Mouse (Mus musculus) midbrain, embryonic 13.5 days (tissue): ENCODE data around the gene Egfl7. TPM values are rescaled to one million over a fixed set of nuclear protein-coding genes. Genes with fewer than 3 reads are reported as not detected.
A peak's percentile ranks its signal among the peaks of the same experiment; 100 is the strongest.

Experiments
- ATAC-seq: fragments of 200-750 bp; cut with Nextera tagmentation; 2 replicates; pipeline ENCODE4 v1.8.0; 2017; ENCODE audit warnings: mild to moderate bottlenecking, moderate TSS enrichment, moderate library complexity
- H3K27ac ChIP-seq: fragments of 300-500 bp; sonication (generic); 2 replicates; pipeline ENCODE4 v1.5.1; 2015; ENCODE audit warnings: inconsistent platforms, mild to moderate bottlenecking, moderate library complexity
- H3K27me3 ChIP-seq: fragments of 300-500 bp; sonication (generic); 2 replicates; pipeline ENCODE4 v1.6.1; 2015; ENCODE audit warnings: mild to moderate bottlenecking, inconsistent platforms
- H3K36me3 ChIP-seq: fragments of 300-500 bp; sonication (generic); 2 replicates; pipeline ENCODE4 v1.6.1; 2015; ENCODE audit warnings: mild to moderate bottlenecking, inconsistent platforms
- H3K4me1 ChIP-seq: fragments of 300-500 bp; sonication (generic); replicated peaks from 2 replicates; pipeline ENCODE4 v1.6.1; 2015; ENCODE audit warnings: inconsistent platforms
- H3K4me2 ChIP-seq: fragments of 300-500 bp; sonication (generic); replicated peaks from 2 replicates; pipeline ENCODE4 v1.6.1; 2015; ENCODE audit warnings: moderate library complexity, mild to moderate bottlenecking, inconsistent platforms
- H3K4me3 ChIP-seq: fragments of 300-500 bp; sonication (generic); replicated peaks from 2 replicates; pipeline ENCODE4 v1.5.1; 2015; ENCODE audit warnings: mild to moderate bottlenecking, inconsistent platforms
- H3K9ac ChIP-seq: fragments of 300-500 bp; sonication (generic); replicated peaks from 2 replicates; pipeline ENCODE4 v1.6.1; 2015; ENCODE audit warnings: mild to moderate bottlenecking, inconsistent platforms
- H3K9me3 ChIP-seq: fragments of 300-500 bp; sonication (generic); 2 replicates; pipeline ENCODE4 v1.6.1; 2016; ENCODE audit warnings: mild to moderate bottlenecking, inconsistent platforms
- WGBS: fragments of 180-500 bp; shearing (Covaris S2); methylation state at CpG from one replicate; pipeline ENCODE4 v1.1.7; 2015; 5-methylcytosine and 5-hydroxymethylcytosine counted together
- polyA plus RNA-seq: library from polyadenylated mRNA; unstranded; fragments of >200 nt; fragmentation: Nextera tagmentation; extraction: Ambion mirVana; gene quantifications from 2 replicates; pipeline ENCODE4 v1.2.1, GENCODE M21; 2015

The Egfl7 gene
- polyA plus RNA-seq, 1 experiment from 2014 or later: 55.9 TPM

GRCm38 (mm10) chr2:26594934-26595724 lies 15.3 kb downstream of the Egfl7 start:
- ATAC-seq: no peak
- no peaks in the 10 kb centered on the region for H3K9me3 ChIP-seq

DNA sequence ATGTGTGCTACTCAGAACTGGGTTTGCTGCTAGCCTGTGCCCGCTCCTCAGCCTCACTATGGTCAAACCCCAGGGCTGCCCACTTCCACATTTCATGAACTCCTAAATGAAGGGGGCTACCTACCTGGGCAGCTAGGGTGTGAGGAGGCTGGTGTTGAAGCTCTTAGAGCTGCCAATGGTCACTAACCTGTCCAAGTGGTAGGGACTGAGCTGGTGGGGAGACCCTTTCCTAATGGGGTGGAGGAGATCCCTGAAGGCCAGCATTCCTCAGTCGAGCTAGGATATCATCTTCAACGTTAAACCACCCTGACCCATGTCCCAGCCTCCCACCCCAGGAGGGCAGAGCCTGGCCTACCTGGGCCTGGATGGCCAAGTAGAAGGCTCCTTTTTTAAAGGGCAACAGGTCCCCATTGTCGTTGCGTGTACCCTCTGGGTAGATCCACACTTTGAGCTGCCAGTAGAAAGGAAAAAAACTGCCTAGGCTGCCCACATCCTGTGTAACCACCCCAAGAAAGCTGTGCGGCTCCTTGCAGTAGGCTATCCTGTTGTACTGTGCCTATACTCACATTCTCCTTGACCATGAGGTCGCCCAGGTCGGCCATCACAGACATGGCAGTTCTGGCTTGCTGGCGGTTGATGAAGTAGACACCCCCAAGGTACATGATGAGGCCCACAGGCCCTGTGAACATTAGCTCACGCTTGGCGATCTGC lies 16.1 kb downstream of the Egfl7 start:
- WGBS: 92% methylated on average over 11 of the region's 11 CpGs
- Histone ChIP-seq H3K9ac (no peak overlapping the region), H3K4me1 (no peaks in the 10 kb centered on the region), H3K36me3 (no peaks in the 10 kb centered on the region), H3K27me3 (no peaks in the 10 kb centered on the region), H3K9me3 (no peaks in the 10 kb centered on the region), H3K4me3 (no peak overlapping the region), H3K4me2 (no peak overlapping the region), H3K27ac (no peak overlapping the region)
- no peak for ATAC-seq

More at GRCm38 (mm10) chr2:26594934-26595724, 15.3 kb downstream of the Egfl7 start:
- H3K4me3 ChIP-seq: no peak overlapping the region
- H3K27me3 ChIP-seq: no peaks in the 10 kb centered on the region
- H3K27ac ChIP-seq: no peak overlapping the region
- WGBS: 80% methylated on average over 6 of the region's 6 CpGs
- no peak overlapping the region for H3K4me2 ChIP-seq
- H3K36me3 ChIP-seq: no peaks in the 10 kb centered on the region
- no peak overlapping the region for H3K9ac ChIP-seq
- H3K4me1 ChIP-seq: no peaks in the 10 kb centered on the region

- peaks cover 6% of the 10 kb centered on the region for H3K27me3 ChIP-seq
- H3K4me3 ChIP-seq: no peak overlapping the region
- no peak overlapping the region for H3K27ac ChIP-seq
- WGBS: 87% methylated on average over 3 of the region's 3 CpGs
- H3K4me1 ChIP-seq: no peaks in the 10 kb centered on the region
- no peak for ATAC-seq
- H3K36me3 ChIP-seq: no peaks in the 10 kb centered on the region
- no peaks in the 10 kb centered on the region for H3K9me3 ChIP-seq
- H3K4me2 ChIP-seq: no peak overlapping the region
- no peak overlapping the region for H3K9ac ChIP-seq
Observed at GRCm38 (mm10) chr2:26596898-26597297, 17.1 kb downstream of the Egfl7 start.

- H3K9me3 ChIP-seq: no peaks in the 10 kb centered on the region
- no peak overlapping the region for H3K4me2 ChIP-seq
- no peak overlapping the region for H3K27ac ChIP-seq
- ATAC-seq: no peak
- no peaks in the 10 kb centered on the region for H3K4me1 ChIP-seq
- no peak overlapping the region for H3K9ac ChIP-seq
- H3K4me3 ChIP-seq: no peak overlapping the region
- H3K36me3 ChIP-seq: no peaks in the 10 kb centered on the region
- WGBS: 88% methylated on average over 2 of the region's 2 CpGs
- H3K27me3 ChIP-seq: peaks cover 14% of the 10 kb centered on the region
Observed at GRCm38 (mm10) chr2:26597810-26598209, 18.0 kb downstream of the Egfl7 start.

- Histone ChIP-seq H3K4me3 (no peak overlapping the region), H3K4me2 (no peak overlapping the region), H3K9me3 (no peaks in the 10 kb centered on the region), H3K9ac (no peak overlapping the region), H3K27ac (no peak overlapping the region), H3K4me1 (peaks cover 4% of the 10 kb centered on the region), H3K27me3 (peaks cover 21% of the 10 kb centered on the region), H3K36me3 (no peaks in the 10 kb centered on the region)
- ATAC-seq: no peak
- 93% methylated on average over 3 of the region's 3 CpGs for WGBS
Observed at GRCm38 (mm10) chr2:26598462-26598861, 18.6 kb downstream of the Egfl7 start.

DNA sequence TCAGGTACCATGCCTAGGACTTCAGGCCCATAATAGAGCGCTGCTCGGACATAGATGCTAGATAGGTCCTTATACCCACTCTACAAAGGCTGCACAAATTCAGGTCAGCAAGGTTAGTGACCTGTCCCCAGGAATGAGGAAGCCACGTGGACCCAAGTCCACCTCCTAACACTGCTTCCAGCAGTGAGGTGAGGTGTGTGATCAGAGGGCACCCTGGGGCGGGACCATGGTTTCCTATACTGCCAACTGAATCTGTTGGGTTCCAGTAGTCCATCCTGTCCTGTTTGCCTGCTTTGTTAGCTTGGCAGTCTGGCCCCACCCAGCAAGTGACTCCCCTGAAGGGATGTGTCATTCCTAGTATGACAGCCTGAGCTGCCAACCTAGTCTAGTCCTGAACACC lies 20.2 kb downstream of the Egfl7 start:
- H3K9me3 ChIP-seq: no peaks in the 10 kb centered on the region
- 90% methylated on average over 4 of the region's 4 CpGs for WGBS

GRCm38 (mm10) chr2:26600664-26601063 lies 20.9 kb downstream of the Egfl7 start:
- WGBS: 96% methylated on average over 2 of the region's 2 CpGs
- no peak for ATAC-seq

More for the DNA sequence above, 20.2 kb downstream of the Egfl7 start:
- H3K4me2 ChIP-seq: no peak overlapping the region
- H3K4me3 ChIP-seq: no peak overlapping the region
- peaks cover 36% of the 10 kb centered on the region for H3K27me3 ChIP-seq
- H3K27ac ChIP-seq: no peak overlapping the region
- no peak for ATAC-seq
- H3K9ac ChIP-seq: no peak overlapping the region
- no peaks in the 10 kb centered on the region for H3K36me3 ChIP-seq
- H3K4me1 ChIP-seq: peaks cover 15% of the 10 kb centered on the region

GRCm38 (mm10) chr2:26601595-26601994 lies 21.8 kb downstream of the Egfl7 start:
- Histone ChIP-seq H3K27me3 (peaks cover 49% of the 10 kb centered on the region), H3K4me3 (no peak overlapping the region), H3K4me2 (no peak overlapping the region), H3K27ac (no peak overlapping the region), H3K36me3 (no peaks in the 10 kb centered on the region), H3K4me1 (peaks cover 15% of the 10 kb centered on the region), H3K9ac (no peak overlapping the region), H3K9me3 (no peaks in the 10 kb centered on the region)
- ATAC-seq: no peak
- 93% methylated on average over 1 of the region's 1 CpGs for WGBS

More at GRCm38 (mm10) chr2:26600664-26601063, 20.9 kb downstream of the Egfl7 start:
- Histone ChIP-seq H3K27me3 (peaks cover 41% of the 10 kb centered on the region), H3K4me3 (no peak overlapping the region), H3K27ac (no peak overlapping the region), H3K4me1 (peaks cover 15% of the 10 kb centered on the region), H3K9ac (no peak overlapping the region), H3K36me3 (no peaks in the 10 kb centered on the region), H3K9me3 (no peaks in the 10 kb centered on the region), H3K4me2 (no peak overlapping the region)

DNA sequence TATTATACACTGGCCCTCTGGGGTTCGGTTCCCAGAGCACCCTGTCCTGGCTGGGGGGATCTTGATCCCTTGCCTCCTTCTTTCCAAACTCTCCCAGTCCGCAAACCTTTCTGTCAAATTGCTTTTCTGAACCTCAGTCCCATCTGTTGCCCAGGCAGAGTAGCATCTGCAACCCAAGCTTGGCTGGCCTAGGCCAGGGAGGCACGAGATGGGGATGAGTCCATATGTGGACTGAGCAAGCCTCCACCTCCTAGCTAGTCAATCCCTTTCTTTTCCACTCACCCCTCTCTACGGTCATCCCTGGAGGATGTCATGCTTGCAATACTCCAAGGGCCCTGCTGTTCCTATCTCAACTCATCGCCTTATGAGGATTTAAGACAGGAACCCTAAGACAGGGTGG lies 22.8 kb downstream of the Egfl7 start:
- Histone ChIP-seq H3K27me3 (peaks cover 49% of the 10 kb centered on the region), H3K36me3 (no peaks in the 10 kb centered on the region), H3K4me3 (no peak overlapping the region), H3K4me2 (no peak overlapping the region), H3K4me1 (peaks cover 20% of the 10 kb centered on the region), H3K9ac (no peak overlapping the region), H3K27ac (no peak overlapping the region), H3K9me3 (no peaks in the 10 kb centered on the region)
- 84% methylated on average over 5 of the region's 5 CpGs for WGBS
- ATAC-seq: no peak

- Histone ChIP-seq H3K36me3 (no peaks in the 10 kb centered on the region), H3K4me1 (peaks cover 20% of the 10 kb centered on the region), H3K4me3 (peak overlapping the region; percentile 51), H3K27ac (no peak overlapping the region), H3K27me3 (peaks cover 49% of the 10 kb centered on the region), H3K9me3 (no peaks in the 10 kb centered on the region), H3K4me2 (peak overlapping the region; percentile 72), H3K9ac (peak overlapping the region; percentile 61)
- ATAC-seq: no peak
- WGBS: 23% methylated on average over 6 of the region's 6 CpGs
Observed at GRCm38 (mm10) chr2:26603159-26603558, 23.3 kb downstream of the Egfl7 start.

- H3K36me3 ChIP-seq: no peaks in the 10 kb centered on the region
- peak within 1 kb of the TSS; percentile 72 for H3K4me2 ChIP-seq
- H3K9ac ChIP-seq: peak within 1 kb of the TSS; percentile 61
- H3K27me3 ChIP-seq: peaks cover 49% of the 10 kb centered on the region
- peaks cover 20% of the 10 kb centered on the region for H3K4me1 ChIP-seq
- peak; percentile 62 for ATAC-seq
- H3K4me3 ChIP-seq: peak within 1 kb of the TSS; percentile 51
- under 1% methylated on average over 86 of the region's 103 CpGs for WGBS
- H3K27ac ChIP-seq: no peak within 1 kb of the TSS
- H3K9me3 ChIP-seq: no peaks in the 10 kb centered on the region
Observed at GRCm38 (mm10) chr2:26603720-26604671, 24.2 kb downstream of the Egfl7 start, which contains the start of gene Agpat2. TSS of gene Agpat2 (minus strand) at chr2:26604417.
